Mouse (Mus musculus) small intestine, adult 2 months (tissue): ENCODE data around the gene Mdga1.

Experiments used
- CTCF ChIP-seq: fragments of 200-500 bp; IDR thresholded peaks from 2 replicates; pipeline ENCODE4 v1.5.1; 2012; ENCODE audit warnings: low read depth, mild to moderate bottlenecking, control low read depth, inconsistent platforms, low read length, moderate library complexity, mixed read lengths; ENCODE audit not compliant: insufficient replicate concordance, insufficient read length; ENCODE audit errors: extremely low read depth
- POLR2A ChIP-seq: fragments of 200-500 bp; IDR thresholded peaks from 2 replicates; pipeline ENCODE4 v1.6.1; 2012; ENCODE audit warnings: low read depth, mild to moderate bottlenecking, control low read depth, inconsistent platforms, low read length, moderate library complexity

GRCm38 (mm10) chr17:29841781-29842690 lies 127.9 kb downstream of the Mdga1 start:
- no peak for TF ChIP-seq CTCF
- no peak for TF ChIP-seq POLR2A
